Mouse (Mus musculus) neural tube, embryonic 14.5 days (tissue): ENCODE results near the gene Timm44. TPM values are rescaled to one million over a fixed set of nuclear protein-coding genes. Genes with fewer than 3 reads are reported as not detected.

Source experiments
- ATAC-seq: fragments of 200-750 bp; cut with Nextera tagmentation; 2 replicates; pipeline ENCODE4 v1.8.0; 2017; ENCODE audit warnings: low read depth, mild to moderate bottlenecking, moderate TSS enrichment, moderate library complexity
- H3K27ac ChIP-seq: fragments of 300-500 bp; sonication (generic); 2 replicates; pipeline ENCODE4 v1.5.1; 2014; ENCODE audit warnings: low read depth, mild to moderate bottlenecking, control low read depth, low read length, moderate library complexity, mixed read lengths
- H3K27me3 ChIP-seq: fragments of 300-500 bp; sonication (generic); 2 replicates; pipeline ENCODE4 v1.6.1; 2014; ENCODE audit warnings: low read length; ENCODE audit not compliant: control insufficient read depth, insufficient read depth
- H3K36me3 ChIP-seq: fragments of 300-500 bp; sonication (generic); 2 replicates; pipeline ENCODE4 v1.6.1; 2014; ENCODE audit warnings: low read length, mixed read lengths; ENCODE audit not compliant: control insufficient read depth, insufficient read depth
- H3K4me1 ChIP-seq: fragments of 300-500 bp; sonication (generic); 2 replicates; pipeline ENCODE4 v1.6.1; 2014; ENCODE audit warnings: low read length; ENCODE audit not compliant: control insufficient read depth, insufficient read depth
- H3K4me2 ChIP-seq: fragments of 300-500 bp; sonication (generic); 2 replicates; pipeline ENCODE4 v1.6.1; 2014; ENCODE audit warnings: mild to moderate bottlenecking, low read depth, low read length, control low read depth
- H3K4me3 ChIP-seq: fragments of 300-500 bp; sonication (generic); 2 replicates; pipeline ENCODE4 v1.5.1; 2014; ENCODE audit warnings: low read depth, low read length, control low read depth, mixed read lengths
- H3K9ac ChIP-seq: fragments of 300-500 bp; sonication (generic); replicated peaks from 2 replicates; pipeline ENCODE4 v1.6.1; 2014; ENCODE audit warnings: low read depth, mild to moderate bottlenecking, control low read depth, low read length, mixed read lengths
- H3K9me3 ChIP-seq: fragments of 300-500 bp; sonication (generic); 2 replicates; pipeline ENCODE4 v1.6.1; 2016; ENCODE audit warnings: low read length; ENCODE audit not compliant: control insufficient read depth
- WGBS: fragments of 180-500 bp; shearing (Covaris S2); extraction: QIAGEN DNeasy Blood & Tissue Kit; methylation state at CpG from one replicate; pipeline ENCODE4 v1.1.7; 2014; 5-methylcytosine and 5-hydroxymethylcytosine counted together
- polyA plus RNA-seq: library from polyadenylated mRNA; unstranded; fragments of >200 nt; fragmentation: Nextera tagmentation; extraction: Ambion mirVana; gene quantifications from 2 replicates; pipeline ENCODE4 v1.2.1, GENCODE M21; 2014

Timm44 gene
- polyA plus RNA-seq, 1 experiment from 2014 or later: 52.2 TPM

DNA sequence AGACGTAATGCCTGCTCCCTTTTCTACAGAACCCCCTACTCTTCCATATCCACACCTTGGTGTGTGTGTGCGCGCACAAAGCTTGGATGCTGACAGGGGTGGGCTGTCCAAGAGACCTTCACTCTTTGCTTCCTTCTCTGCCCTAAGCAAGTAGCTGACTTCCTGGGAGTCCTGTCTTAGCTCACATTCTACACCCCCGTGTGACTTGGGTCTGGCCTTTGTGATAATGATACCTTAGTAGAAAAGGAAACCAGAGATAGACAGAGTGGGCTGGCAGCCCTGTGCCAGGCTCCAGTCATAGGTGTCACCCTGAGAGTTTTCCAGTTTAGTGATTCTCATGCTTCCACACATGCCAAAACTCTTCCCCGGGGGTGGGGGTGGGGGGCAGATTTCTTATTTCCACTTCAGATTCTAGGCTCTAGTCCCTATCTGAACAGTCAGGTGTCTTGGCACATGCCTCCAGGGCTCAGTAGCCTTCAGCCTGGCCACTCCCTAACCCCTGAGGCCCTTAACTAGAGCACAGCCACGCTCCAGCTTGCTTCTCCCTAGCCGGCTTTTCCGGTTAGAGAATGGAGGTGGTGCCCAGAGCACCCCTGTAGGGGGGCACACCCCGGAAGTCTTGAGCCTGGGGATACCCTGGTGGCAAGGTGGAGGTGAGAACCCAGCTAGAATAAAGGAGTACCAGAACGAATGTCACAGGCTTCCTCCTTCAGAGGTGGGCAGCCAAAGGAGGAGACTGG is 44.9 kb downstream of the Timm44 start:
- Histone ChIP-seq H3K36me3 (no peaks in the 10 kb centered on the region), H3K4me2 (no peak overlapping the region), H3K9me3 (no peaks in the 10 kb centered on the region), H3K4me3 (no peak overlapping the region), H3K4me1 (no peaks in the 10 kb centered on the region), H3K27me3 (0 out of 2 replicates have a peak, but pooled peaks cover 2% of the 10 kb centered on the region), H3K27ac (no peak overlapping the region), H3K9ac (no peak overlapping the region)
- WGBS: 60% methylated on average over 10 of the region's 10 CpGs
- ATAC-seq: no peak

DNA sequence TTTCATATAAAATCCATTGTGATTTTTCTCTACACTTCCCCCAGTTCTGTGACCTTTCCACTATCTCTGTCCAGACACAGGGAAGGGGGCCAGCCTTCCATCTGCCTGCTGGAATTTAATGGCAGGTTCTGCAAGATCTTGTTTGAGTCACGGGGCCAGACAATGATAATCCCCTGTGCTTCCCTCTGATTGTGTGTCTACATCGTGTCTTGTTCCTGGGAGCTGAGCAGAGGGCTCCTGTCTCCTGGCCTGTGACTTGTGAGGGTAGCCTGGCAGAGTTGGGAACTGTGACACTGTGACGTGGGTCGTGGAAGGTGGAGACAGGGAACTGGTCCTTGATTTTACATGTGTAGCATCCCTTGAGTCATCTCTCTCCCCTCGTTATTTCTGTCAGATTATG is 45.9 kb downstream of the Timm44 start:
- no peak for ATAC-seq
- no peak overlapping the region for H3K4me3 ChIP-seq
- 72% methylated on average over 5 of the region's 5 CpGs for WGBS

DNA sequence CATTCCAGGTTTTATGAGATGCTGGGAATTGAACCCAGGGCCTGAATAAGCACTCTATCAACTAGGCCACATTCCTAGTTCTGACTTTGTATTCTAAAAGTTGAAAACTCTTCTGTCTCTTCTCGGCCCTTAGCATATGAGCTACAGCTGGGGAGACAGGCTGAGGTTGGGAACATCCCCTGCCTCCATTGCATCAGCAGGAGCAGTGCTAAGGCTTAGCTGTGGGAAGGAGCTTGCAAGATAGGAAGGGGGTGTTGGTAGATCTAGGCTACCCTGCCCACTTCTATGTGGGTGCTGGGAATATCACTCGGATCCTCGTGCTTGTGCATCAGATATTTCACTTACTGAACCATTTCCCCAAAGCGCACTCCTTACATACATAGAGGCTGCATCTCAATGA is 47.8 kb downstream of the Timm44 start:
- Histone ChIP-seq H3K27ac (no peak overlapping the region), H3K27me3 (0 out of 2 replicates have a peak, but pooled peaks cover 2% of the 10 kb centered on the region), H3K4me1 (no peaks in the 10 kb centered on the region), H3K9ac (no peak overlapping the region), H3K4me2 (no peak overlapping the region), H3K4me3 (no peak overlapping the region), H3K36me3 (no peaks in the 10 kb centered on the region), H3K9me3 (no peaks in the 10 kb centered on the region)
- 92% methylated on average over 4 of the region's 4 CpGs for WGBS
- no peak for ATAC-seq

More for the DNA sequence above, 45.9 kb downstream of the Timm44 start:
- no peak overlapping the region for H3K9ac ChIP-seq
- 0 out of 2 replicates have a peak, but pooled peaks cover 2% of the 10 kb centered on the region for H3K27me3 ChIP-seq
- H3K36me3 ChIP-seq: no peaks in the 10 kb centered on the region
- H3K27ac ChIP-seq: no peak overlapping the region
- H3K4me1 ChIP-seq: no peaks in the 10 kb centered on the region
- H3K4me2 ChIP-seq: no peak overlapping the region
- H3K9me3 ChIP-seq: no peaks in the 10 kb centered on the region

DNA sequence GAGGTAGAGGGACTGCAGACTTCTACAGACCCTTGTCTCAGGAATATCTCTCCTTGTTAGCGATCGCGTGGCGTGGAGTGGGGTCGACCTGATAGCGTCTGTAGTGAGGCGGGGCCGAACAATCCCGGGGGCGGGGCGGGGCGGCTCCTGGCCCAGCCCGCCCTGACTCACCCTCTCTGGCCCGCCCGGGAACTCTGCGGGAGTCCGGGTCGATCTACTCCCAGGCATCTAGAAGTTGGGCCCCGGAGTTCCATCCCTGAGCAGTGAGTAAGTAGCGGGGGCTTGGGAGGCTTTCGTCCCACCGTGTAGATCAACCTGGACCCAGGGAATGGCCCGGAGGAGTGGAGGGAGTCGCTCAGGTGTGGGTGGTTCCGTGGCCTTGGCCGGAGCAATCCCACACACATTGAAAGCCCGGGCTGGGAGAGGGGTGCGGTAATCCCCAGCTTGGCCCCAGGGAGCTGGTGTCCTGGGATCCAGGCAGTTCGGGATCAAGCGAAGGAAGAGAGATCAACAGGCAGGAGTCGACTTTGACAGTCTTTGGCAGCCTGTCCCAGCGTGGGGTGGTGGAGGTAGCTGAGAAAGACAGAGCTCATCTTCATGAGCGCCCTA is 48.9 kb downstream of the Timm44 start, which contains the start of gene Lrrc8e:
Lrrc8e (plus strand) TSS at position 89 of the 609 bp plus-strand sequence.
- Histone ChIP-seq H3K27ac (no peak within 1 kb of the TSS), H3K4me2 (peak within 1 kb of the TSS; percentile 9; the same call in 1 of the 2 replicates), H3K4me1 (no peaks in the 10 kb centered on the region), H3K27me3 (0 out of 2 replicates have a peak, but pooled peaks cover 2% of the 10 kb centered on the region), H3K36me3 (no peaks in the 10 kb centered on the region), H3K9me3 (no peaks in the 10 kb centered on the region), H3K4me3 (no peak within 1 kb of the TSS), H3K9ac (no peak within 1 kb of the TSS)
- no peak; the same call in 1 of the 2 replicates for ATAC-seq
- WGBS: 5% methylated on average over 30 of the region's 33 CpGs

DNA sequence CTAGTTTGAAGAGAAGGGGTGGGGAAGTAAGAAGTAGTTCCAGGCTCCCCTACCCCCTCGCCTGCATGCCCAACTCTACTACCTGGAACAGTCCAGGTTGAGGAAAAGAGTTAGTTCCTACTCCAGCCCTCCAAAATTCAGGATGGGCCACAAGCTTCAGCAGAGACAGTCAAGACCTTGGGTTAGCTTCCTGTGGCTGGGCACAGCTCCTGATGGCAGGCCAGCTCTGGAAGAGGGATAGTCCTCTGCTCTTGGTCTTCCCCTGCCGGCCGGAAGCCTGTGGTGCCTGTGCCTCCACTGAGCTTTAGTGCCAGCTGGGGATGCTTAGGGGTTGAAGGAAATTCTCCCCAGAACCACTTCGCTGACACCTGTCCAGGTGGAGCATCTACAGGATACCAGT is 49.4 kb downstream of the Timm44 start:
- Histone ChIP-seq H3K36me3 (no peaks in the 10 kb centered on the region), H3K27ac (no peak overlapping the region), H3K27me3 (0 out of 2 replicates have a peak, but pooled peaks cover 2% of the 10 kb centered on the region), H3K9me3 (no peaks in the 10 kb centered on the region), H3K9ac (no peak overlapping the region), H3K4me2 (peak overlapping the region; percentile 9; the same call in 1 of the 2 replicates), H3K4me3 (no peak overlapping the region), H3K4me1 (no peaks in the 10 kb centered on the region)
- WGBS: 22% methylated on average over 4 of the region's 4 CpGs
- ATAC-seq: no peak

DNA sequence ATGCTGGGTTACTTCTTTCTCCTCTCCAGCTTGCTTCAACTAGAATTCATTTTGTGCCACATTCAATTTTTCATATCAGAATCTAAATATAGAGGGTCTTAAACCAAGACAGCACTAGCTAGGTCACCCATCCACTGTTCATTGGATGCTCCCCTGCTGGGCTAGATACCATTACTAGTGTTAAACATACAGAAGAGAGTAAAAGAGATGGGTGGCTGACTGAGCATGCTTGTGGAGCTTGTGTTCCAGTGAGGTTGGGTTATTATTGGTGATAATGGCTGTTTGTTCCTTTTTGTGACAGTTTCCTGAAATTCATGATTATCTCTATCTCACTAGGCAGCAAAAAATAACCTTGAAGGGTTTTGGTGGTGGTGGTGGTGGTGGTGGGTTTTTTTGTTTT is 53.7 kb downstream of the Timm44 start:
- H3K27ac ChIP-seq: no peak overlapping the region
- no peaks in the 10 kb centered on the region for H3K36me3 ChIP-seq
- no peak overlapping the region for H3K9ac ChIP-seq
- H3K4me1 ChIP-seq: no peaks in the 10 kb centered on the region
- no peak for ATAC-seq
- H3K4me2 ChIP-seq: no peak overlapping the region
- H3K9me3 ChIP-seq: no peaks in the 10 kb centered on the region
- H3K27me3 ChIP-seq: no peaks in the 10 kb centered on the region
- no peak overlapping the region for H3K4me3 ChIP-seq

DNA sequence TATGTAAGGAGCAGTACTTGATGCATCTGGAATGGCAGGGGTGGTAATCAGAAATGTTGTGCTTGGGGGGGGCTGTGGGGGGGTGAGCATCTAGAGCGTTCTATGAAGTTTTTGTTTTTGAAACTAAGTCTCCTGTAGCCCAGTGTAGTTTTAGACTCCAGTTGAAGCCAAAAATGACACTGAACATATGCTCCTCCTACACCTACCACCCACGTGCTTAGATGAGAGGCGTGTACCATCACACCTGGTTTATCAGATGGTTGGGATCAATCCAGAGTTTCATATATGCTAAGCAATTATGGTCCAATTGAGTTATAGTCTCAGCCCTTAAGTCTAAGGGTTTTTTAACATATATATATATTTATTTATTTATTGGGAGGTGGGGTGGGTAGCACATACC is 56.1 kb downstream of the Timm44 start:
- no peak for ATAC-seq
- WGBS: 93% methylated on average over 3 of the region's 3 CpGs
- H3K4me1 ChIP-seq: peaks cover 12% of the 10 kb centered on the region
- no peaks in the 10 kb centered on the region for H3K9me3 ChIP-seq
- H3K4me3 ChIP-seq: no peak overlapping the region
- H3K36me3 ChIP-seq: peaks cover 5% of the 10 kb centered on the region; the same call in 1 of the 2 replicates
- no peak overlapping the region for H3K9ac ChIP-seq
- H3K4me2 ChIP-seq: no peak overlapping the region
- H3K27ac ChIP-seq: no peak overlapping the region
- no peaks in the 10 kb centered on the region for H3K27me3 ChIP-seq

DNA sequence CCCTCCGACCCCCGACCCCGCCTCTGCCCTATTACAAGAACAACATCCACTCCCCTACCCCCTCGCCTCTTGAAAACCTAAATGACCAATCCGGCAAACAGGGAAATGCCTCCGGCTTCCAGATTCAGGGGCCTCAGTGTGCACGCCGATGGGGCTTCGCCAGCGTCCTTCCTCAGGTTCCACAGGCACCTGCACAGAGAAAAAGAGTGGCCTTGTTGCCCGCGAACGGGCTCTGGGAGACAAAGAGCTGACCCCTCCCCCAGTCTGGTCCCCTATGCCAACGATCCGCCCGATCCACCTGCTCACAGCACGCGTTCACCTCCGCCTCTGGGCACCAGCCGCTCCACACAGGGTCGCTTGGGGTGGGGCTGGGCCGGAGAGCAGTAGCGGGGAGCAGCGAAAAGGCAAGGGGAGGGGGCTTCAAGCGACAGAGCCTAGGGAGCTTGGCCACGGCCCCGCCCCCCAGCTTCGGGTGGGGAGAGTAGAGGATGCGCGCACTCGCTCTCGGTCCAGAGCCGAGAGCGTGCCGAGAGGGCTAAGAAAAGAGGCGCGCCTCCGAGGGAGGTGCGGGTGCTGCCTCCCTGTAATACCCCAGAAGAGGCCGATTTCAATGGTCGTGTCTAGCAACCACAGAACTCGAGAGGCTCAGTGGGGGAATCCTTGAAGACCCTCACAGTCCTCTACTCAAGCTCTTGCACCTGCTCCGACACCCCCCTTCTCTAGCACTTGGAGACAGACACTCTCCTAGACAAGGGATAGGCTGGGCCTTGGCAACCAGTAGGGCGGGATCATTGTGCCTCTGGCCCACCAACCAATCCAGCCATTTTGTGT is 58.7 kb downstream of the Timm44 start, which contains the start of gene Prr36:
Prr36 (minus strand) TSS at position 669 of the 831 bp plus-strand sequence.
- H3K36me3 ChIP-seq: peaks cover 11% of the 10 kb centered on the region; the same call in 1 of the 2 replicates
- H3K27me3 ChIP-seq: no peaks in the 10 kb centered on the region
- WGBS: under 1% methylated on average over 44 of the region's 44 CpGs
- no peaks in the 10 kb centered on the region for H3K9me3 ChIP-seq
- peaks cover 33% of the 10 kb centered on the region for H3K4me1 ChIP-seq
- ATAC-seq: peak; percentile 92
- H3K4me3 ChIP-seq: peak within 1 kb of the TSS; percentile 73
- H3K27ac ChIP-seq: peak within 1 kb of the TSS; percentile 94
- H3K4me2 ChIP-seq: peak within 1 kb of the TSS; percentile 94
- H3K9ac ChIP-seq: peak within 1 kb of the TSS; percentile 95
